Mouse (Mus musculus): ENCODE results near the gene Carnmt1. TPM values are rescaled to one million over a fixed set of nuclear protein-coding genes. Genes with fewer than 3 reads are reported as not detected.

Carnmt1 gene
- polyA plus RNA-seq, 1 experiment from 2014 or later, result 24.2 TPM

- no peak for ATAC-seq (ENCODE audit: insufficient read depth, low FRiP score, low TSS enrichment)
- H3K27me3 ChIP-seq (ENCODE audit: control insufficient read depth, insufficient read depth, low read length), result no peaks in the 10 kb centered on the region
- H3K9me3 ChIP-seq (ENCODE audit: control insufficient read depth, low read length), result no peaks in the 10 kb centered on the region; the same call in 1 of the 2 replicates
- 86% methylated on average over 4 of the region's 4 CpGs for WGBS
- no peak overlapping the region for H3K4me2 ChIP-seq (ENCODE audit: low read depth)
- no peak overlapping the region for H3K9ac ChIP-seq (ENCODE audit: low read length)
- H3K4me3 ChIP-seq (ENCODE audit: low read depth, low read length), result no peak overlapping the region
- no peak overlapping the region for H3K27ac ChIP-seq (ENCODE audit: low read depth, low read length)
- no peaks in the 10 kb centered on the region for H3K36me3 ChIP-seq (ENCODE audit: control insufficient read depth, insufficient read depth, low read length)
- no peaks in the 10 kb centered on the region for H3K4me1 ChIP-seq (ENCODE audit: control insufficient read depth, insufficient read depth, low read length)
- DNase-seq (ENCODE audit: low spot score), result no peak
Observed at GRCm38 (mm10) chr19:18649955-18650354, 20.6 kb upstream of the Carnmt1 start.

- H3K27ac ChIP-seq (ENCODE audit: low read depth, low read length), result no peak overlapping the region
- ATAC-seq (ENCODE audit: insufficient read depth, low FRiP score, low TSS enrichment), result no peak
- H3K4me3 ChIP-seq (ENCODE audit: low read depth, low read length), result no peak overlapping the region
- no peaks in the 10 kb centered on the region for H3K4me1 ChIP-seq (ENCODE audit: control insufficient read depth, insufficient read depth, low read length)
- no peaks in the 10 kb centered on the region; the same call in 1 of the 2 replicates for H3K9me3 ChIP-seq (ENCODE audit: control insufficient read depth, low read length)
- H3K4me2 ChIP-seq (ENCODE audit: low read depth), result no peak overlapping the region
- H3K36me3 ChIP-seq (ENCODE audit: control insufficient read depth, insufficient read depth, low read length), result no peaks in the 10 kb centered on the region
- H3K27me3 ChIP-seq (ENCODE audit: control insufficient read depth, insufficient read depth, low read length), result no peaks in the 10 kb centered on the region
- DNase-seq (ENCODE audit: low spot score), result no peak
- no peak overlapping the region for H3K9ac ChIP-seq (ENCODE audit: low read length)
- 89% methylated on average over 6 of the region's 6 CpGs for WGBS
Observed at GRCm38 (mm10) chr19:18650473-18650872, 20.1 kb upstream of the Carnmt1 start.

GRCm38 (mm10) chr19:18652592-18652991, 18.0 kb upstream of the Carnmt1 start:
- Histone ChIP-seq H3K9ac (ENCODE audit: low read length) (no peak overlapping the region), H3K4me3 (ENCODE audit: low read depth, low read length) (no peak overlapping the region), H3K27me3 (ENCODE audit: control insufficient read depth, insufficient read depth, low read length) (no peaks in the 10 kb centered on the region), H3K27ac (ENCODE audit: low read depth, low read length) (no peak overlapping the region), H3K36me3 (ENCODE audit: control insufficient read depth, insufficient read depth, low read length) (no peaks in the 10 kb centered on the region), H3K4me2 (ENCODE audit: low read depth) (no peak overlapping the region), H3K9me3 (ENCODE audit: control insufficient read depth, low read length) (no peaks in the 10 kb centered on the region; the same call in 1 of the 2 replicates), H3K4me1 (ENCODE audit: control insufficient read depth, insufficient read depth, low read length) (no peaks in the 10 kb centered on the region)
- ATAC-seq (ENCODE audit: insufficient read depth, low FRiP score, low TSS enrichment), result no peak
- 85% methylated on average over 4 of the region's 4 CpGs for WGBS
- no peak for DNase-seq (ENCODE audit: low spot score)

- H3K9me3 ChIP-seq (ENCODE audit: control insufficient read depth, low read length), result no peaks in the 10 kb centered on the region; the same call in 1 of the 2 replicates
- no peak overlapping the region for H3K9ac ChIP-seq (ENCODE audit: low read length)
- DNase-seq (ENCODE audit: low spot score), result no peak
- no peak overlapping the region for H3K4me3 ChIP-seq (ENCODE audit: low read depth, low read length)
- 93% methylated on average over 6 of the region's 6 CpGs for WGBS
- H3K4me1 ChIP-seq (ENCODE audit: control insufficient read depth, insufficient read depth, low read length), result no peaks in the 10 kb centered on the region
- H3K4me2 ChIP-seq (ENCODE audit: low read depth), result no peak overlapping the region
- H3K27ac ChIP-seq (ENCODE audit: low read depth, low read length), result no peak overlapping the region
- H3K36me3 ChIP-seq (ENCODE audit: control insufficient read depth, insufficient read depth, low read length), result no peaks in the 10 kb centered on the region
- H3K27me3 ChIP-seq (ENCODE audit: control insufficient read depth, insufficient read depth, low read length), result no peaks in the 10 kb centered on the region
- no peak for ATAC-seq (ENCODE audit: insufficient read depth, low FRiP score, low TSS enrichment)
Observed at GRCm38 (mm10) chr19:18653058-18653457, 17.5 kb upstream of the Carnmt1 start.

GRCm38 (mm10) chr19:18654330-18654729, 16.2 kb upstream of the Carnmt1 start:
- no peak for ATAC-seq (ENCODE audit: insufficient read depth, low FRiP score, low TSS enrichment)
- Histone ChIP-seq H3K4me1 (ENCODE audit: control insufficient read depth, insufficient read depth, low read length) (no peaks in the 10 kb centered on the region), H3K9me3 (ENCODE audit: control insufficient read depth, low read length) (no peaks in the 10 kb centered on the region; the same call in 1 of the 2 replicates), H3K36me3 (ENCODE audit: control insufficient read depth, insufficient read depth, low read length) (no peaks in the 10 kb centered on the region), H3K4me2 (ENCODE audit: low read depth) (no peak overlapping the region), H3K27ac (ENCODE audit: low read depth, low read length) (no peak overlapping the region), H3K9ac (ENCODE audit: low read length) (no peak overlapping the region), H3K4me3 (ENCODE audit: low read depth, low read length) (no peak overlapping the region), H3K27me3 (ENCODE audit: control insufficient read depth, insufficient read depth, low read length) (no peaks in the 10 kb centered on the region)
- WGBS, result 86% methylated on average over 8 of the region's 8 CpGs
- no peak for DNase-seq (ENCODE audit: low spot score)

- 85% methylated on average over 5 of the region's 5 CpGs for WGBS
- H3K27ac ChIP-seq (ENCODE audit: low read depth, low read length), result no peak overlapping the region
Observed at GRCm38 (mm10) chr19:18654984-18655383, 15.6 kb upstream of the Carnmt1 start.

GRCm38 (mm10) chr19:18655999-18656398, 14.6 kb upstream of the Carnmt1 start:
- no peak for ATAC-seq (ENCODE audit: insufficient read depth, low FRiP score, low TSS enrichment)
- Histone ChIP-seq H3K36me3 (ENCODE audit: control insufficient read depth, insufficient read depth, low read length) (no peaks in the 10 kb centered on the region), H3K27ac (ENCODE audit: low read depth, low read length) (no peak overlapping the region), H3K9ac (ENCODE audit: low read length) (no peak overlapping the region), H3K4me3 (ENCODE audit: low read depth, low read length) (no peak overlapping the region), H3K4me1 (ENCODE audit: control insufficient read depth, insufficient read depth, low read length) (no peaks in the 10 kb centered on the region), H3K9me3 (ENCODE audit: control insufficient read depth, low read length) (no peaks in the 10 kb centered on the region; the same call in 1 of the 2 replicates), H3K4me2 (ENCODE audit: low read depth) (no peak overlapping the region), H3K27me3 (ENCODE audit: control insufficient read depth, insufficient read depth, low read length) (no peaks in the 10 kb centered on the region)
- DNase-seq (ENCODE audit: low spot score), result no peak
- 90% methylated on average over 7 of the region's 7 CpGs for WGBS

More at GRCm38 (mm10) chr19:18654984-18655383, 15.6 kb upstream of the Carnmt1 start:
- no peak for DNase-seq (ENCODE audit: low spot score)
- Histone ChIP-seq H3K9ac (ENCODE audit: low read length) (no peak overlapping the region), H3K9me3 (ENCODE audit: control insufficient read depth, low read length) (no peaks in the 10 kb centered on the region; the same call in 1 of the 2 replicates), H3K4me2 (ENCODE audit: low read depth) (no peak overlapping the region), H3K36me3 (ENCODE audit: control insufficient read depth, insufficient read depth, low read length) (no peaks in the 10 kb centered on the region), H3K27me3 (ENCODE audit: control insufficient read depth, insufficient read depth, low read length) (no peaks in the 10 kb centered on the region), H3K4me1 (ENCODE audit: control insufficient read depth, insufficient read depth, low read length) (no peaks in the 10 kb centered on the region), H3K4me3 (ENCODE audit: low read depth, low read length) (no peak overlapping the region)
- ATAC-seq (ENCODE audit: insufficient read depth, low FRiP score, low TSS enrichment), result no peak

GRCm38 (mm10) chr19:18658473-18658872, 12.1 kb upstream of the Carnmt1 start:
- H3K36me3 ChIP-seq (ENCODE audit: control insufficient read depth, insufficient read depth, low read length), result no peaks in the 10 kb centered on the region
- ATAC-seq (ENCODE audit: insufficient read depth, low FRiP score, low TSS enrichment) (no peak), DNase-seq (ENCODE audit: low spot score) (no peak)
- no peaks in the 10 kb centered on the region for H3K4me1 ChIP-seq (ENCODE audit: control insufficient read depth, insufficient read depth, low read length)
- H3K4me3 ChIP-seq (ENCODE audit: low read depth, low read length), result no peak overlapping the region
- H3K27ac ChIP-seq (ENCODE audit: low read depth, low read length), result no peak overlapping the region
- H3K9ac ChIP-seq (ENCODE audit: low read length), result no peak overlapping the region
- WGBS, result 78% methylated on average over 4 of the region's 4 CpGs
- H3K9me3 ChIP-seq (ENCODE audit: control insufficient read depth, low read length), result no peaks in the 10 kb centered on the region; the same call in 1 of the 2 replicates
- no peaks in the 10 kb centered on the region for H3K27me3 ChIP-seq (ENCODE audit: control insufficient read depth, insufficient read depth, low read length)
- no peak overlapping the region for H3K4me2 ChIP-seq (ENCODE audit: low read depth)

- 60% methylated on average over 1 of the region's 1 CpGs for WGBS
Observed at GRCm38 (mm10) chr19:18659349-18659748, 11.2 kb upstream of the Carnmt1 start.

More at GRCm38 (mm10) chr19:18659349-18659748, 11.2 kb upstream of the Carnmt1 start:
- Histone ChIP-seq H3K4me3 (ENCODE audit: low read depth, low read length) (no peak overlapping the region), H3K9me3 (ENCODE audit: control insufficient read depth, low read length) (no peaks in the 10 kb centered on the region; the same call in 1 of the 2 replicates), H3K4me2 (ENCODE audit: low read depth) (no peak overlapping the region), H3K4me1 (ENCODE audit: control insufficient read depth, insufficient read depth, low read length) (no peaks in the 10 kb centered on the region), H3K9ac (ENCODE audit: low read length) (no peak overlapping the region), H3K27me3 (ENCODE audit: control insufficient read depth, insufficient read depth, low read length) (no peaks in the 10 kb centered on the region), H3K27ac (ENCODE audit: low read depth, low read length) (no peak overlapping the region), H3K36me3 (ENCODE audit: control insufficient read depth, insufficient read depth, low read length) (no peaks in the 10 kb centered on the region)
- ATAC-seq (ENCODE audit: insufficient read depth, low FRiP score, low TSS enrichment), result no peak
- DNase-seq (ENCODE audit: low spot score), result no peak

Measured in neural tube, embryonic 11.5 days (tissue).